Mouse (Mus musculus) embryonic facial prominence, embryonic 12.5 days (tissue): Measurements from ENCODE around the gene Upp2. TPM values are rescaled to one million over a fixed set of nuclear protein-coding genes. Genes with fewer than 3 reads are reported as not detected.
A peak's percentile ranks its signal among the peaks of the same experiment; 100 is the strongest.

ENCODE experiments used
- ATAC-seq: fragments of 200-750 bp; cut with Nextera tagmentation; 2 replicates; pipeline ENCODE4 v1.8.0; 2017; ENCODE audit not compliant: insufficient number of reproducible peaks, insufficient read depth, low FRiP score, low TSS enrichment
- H3K27ac ChIP-seq: fragments of 300-500 bp; sonication (generic); 2 replicates; pipeline ENCODE4 v1.5.1; 2016; ENCODE audit warnings: mild to moderate bottlenecking
- H3K27me3 ChIP-seq: fragments of 300-500 bp; sonication (generic); 2 replicates; pipeline ENCODE4 v1.6.1; 2016; ENCODE audit warnings: mild to moderate bottlenecking, moderate library complexity
- H3K36me3 ChIP-seq: fragments of 300-500 bp; sonication (generic); 2 replicates; pipeline ENCODE4 v1.6.1; 2016; ENCODE audit warnings: mild to moderate bottlenecking
- H3K4me1 ChIP-seq: fragments of 300-500 bp; sonication (generic); 2 replicates; pipeline ENCODE4 v1.6.1; 2016
- H3K4me2 ChIP-seq: fragments of 300-500 bp; sonication (generic); replicated peaks from 2 replicates; pipeline ENCODE4 v1.6.1; 2016; ENCODE audit warnings: mild to moderate bottlenecking, moderate library complexity
- H3K4me3 ChIP-seq: fragments of 300-500 bp; sonication (generic); 2 replicates; pipeline ENCODE4 v1.5.1; 2016; ENCODE audit warnings: mild to moderate bottlenecking
- H3K9ac ChIP-seq: fragments of 300-500 bp; sonication (generic); 2 replicates; pipeline ENCODE4 v1.6.1; 2016; ENCODE audit warnings: mild to moderate bottlenecking, moderate library complexity
- H3K9me3 ChIP-seq: fragments of 300-500 bp; sonication (generic); 2 replicates; pipeline ENCODE4 v1.6.1; 2016; ENCODE audit warnings: mild to moderate bottlenecking, moderate library complexity
- WGBS: fragments of 180-500 bp; shearing (Covaris S2); methylation state at CpG from one replicate; pipeline ENCODE4 v1.1.7; 2016; 5-methylcytosine and 5-hydroxymethylcytosine counted together
- polyA plus RNA-seq: library from polyadenylated mRNA; unstranded; fragments of >200 nt; fragmentation: Nextera tagmentation; extraction: Ambion mirVana; gene quantifications from 2 replicates; pipeline ENCODE4 v1.2.1, GENCODE M21; 2016

Upp2 gene
- 10.8 and 12.9 TPM in 2 replicates for polyA plus RNA-seq

GRCm38 (mm10) chr2:58567066-58567810, at the start of gene Upp2, which contains the start of gene Acvr1:
Gene Upp2, plus strand, starts transcription at chr2:58567298.
Gene Acvr1, minus strand, starts transcription at chr2:58567157.
- peak within 1 kb of the TSS; percentile 61 for H3K4me2 ChIP-seq
- no peaks in the 10 kb centered on the region for H3K36me3 ChIP-seq
- H3K27me3 ChIP-seq = no peaks in the 10 kb centered on the region
- WGBS = under 1% methylated on average over 52 of the region's 80 CpGs
- ATAC-seq = peak; percentile 87
- H3K4me3 ChIP-seq = peak within 1 kb of the TSS; percentile 91
- peak within 1 kb of the TSS; percentile 90 for H3K9ac ChIP-seq
- H3K4me1 ChIP-seq = peaks cover 30% of the 10 kb centered on the region
- H3K27ac ChIP-seq = peak within 1 kb of the TSS; percentile 98
- H3K9me3 ChIP-seq = no peaks in the 10 kb centered on the region

- Histone ChIP-seq H3K4me1 (peaks cover 16% of the 10 kb centered on the region), H3K9me3 (no peaks in the 10 kb centered on the region), H3K4me2 (no peak overlapping the region), H3K4me3 (no peak overlapping the region), H3K36me3 (no peaks in the 10 kb centered on the region), H3K9ac (no peak overlapping the region), H3K27ac (no peak overlapping the region), H3K27me3 (no peaks in the 10 kb centered on the region)
- 90% methylated on average over 1 of the region's 1 CpGs for WGBS
- ATAC-seq = no peak
Observed at GRCm38 (mm10) chr2:58518517-58518916, 48.6 kb upstream of the Upp2 start.

- Histone ChIP-seq H3K36me3 (no peaks in the 10 kb centered on the region), H3K9me3 (no peaks in the 10 kb centered on the region), H3K27me3 (no peaks in the 10 kb centered on the region), H3K9ac (no peak overlapping the region), H3K4me2 (no peak overlapping the region), H3K4me1 (peaks cover 16% of the 10 kb centered on the region), H3K4me3 (no peak overlapping the region), H3K27ac (no peak overlapping the region)
- ATAC-seq = no peak
- 95% methylated on average over 9 of the region's 9 CpGs for WGBS
Observed at GRCm38 (mm10) chr2:58520727-58521126, 46.4 kb upstream of the Upp2 start.

GRCm38 (mm10) chr2:58521621-58522020, 45.5 kb upstream of the Upp2 start:
- H3K27me3 ChIP-seq = no peaks in the 10 kb centered on the region
- no peaks in the 10 kb centered on the region for H3K36me3 ChIP-seq
- no peaks in the 10 kb centered on the region for H3K9me3 ChIP-seq
- no peak overlapping the region for H3K4me3 ChIP-seq
- ATAC-seq = no peak
- H3K4me2 ChIP-seq = no peak overlapping the region
- 91% methylated on average over 6 of the region's 6 CpGs for WGBS
- no peak overlapping the region for H3K9ac ChIP-seq
- H3K4me1 ChIP-seq = peaks cover 13% of the 10 kb centered on the region
- no peak overlapping the region for H3K27ac ChIP-seq

- H3K4me2 ChIP-seq = no peak overlapping the region
- 76% methylated on average over 12 of the region's 12 CpGs for WGBS
- ATAC-seq = no peak
Observed at GRCm38 (mm10) chr2:58523097-58523496, 44.0 kb upstream of the Upp2 start.

GRCm38 (mm10) chr2:58523894-58524293, 43.2 kb upstream of the Upp2 start:
- WGBS = 90% methylated on average over 5 of the region's 5 CpGs
- Histone ChIP-seq H3K9me3 (no peaks in the 10 kb centered on the region), H3K27ac (no peak overlapping the region), H3K27me3 (no peaks in the 10 kb centered on the region), H3K4me3 (no peak overlapping the region), H3K4me1 (peaks cover 9% of the 10 kb centered on the region), H3K9ac (no peak overlapping the region), H3K4me2 (no peak overlapping the region), H3K36me3 (no peaks in the 10 kb centered on the region)
- no peak for ATAC-seq

More at GRCm38 (mm10) chr2:58523097-58523496, 44.0 kb upstream of the Upp2 start:
- Histone ChIP-seq H3K9ac (no peak overlapping the region), H3K27me3 (no peaks in the 10 kb centered on the region), H3K9me3 (no peaks in the 10 kb centered on the region), H3K4me1 (peaks cover 9% of the 10 kb centered on the region), H3K27ac (no peak overlapping the region), H3K4me3 (no peak overlapping the region), H3K36me3 (no peaks in the 10 kb centered on the region)

- no peak for ATAC-seq
- no peak overlapping the region for H3K9ac ChIP-seq
Observed at GRCm38 (mm10) chr2:58524356-58524755, 42.7 kb upstream of the Upp2 start.

GRCm38 (mm10) chr2:58527786-58528185, 39.3 kb upstream of the Upp2 start:
- H3K4me3 ChIP-seq = no peak overlapping the region
- no peaks in the 10 kb centered on the region for H3K9me3 ChIP-seq
- H3K36me3 ChIP-seq = no peaks in the 10 kb centered on the region
- H3K4me1 ChIP-seq = peaks cover 28% of the 10 kb centered on the region
- H3K9ac ChIP-seq = no peak overlapping the region
- no peak for ATAC-seq
- H3K4me2 ChIP-seq = no peak overlapping the region
- no peak overlapping the region for H3K27ac ChIP-seq
- H3K27me3 ChIP-seq = no peaks in the 10 kb centered on the region
- WGBS = 86% methylated on average over 3 of the region's 3 CpGs

More at GRCm38 (mm10) chr2:58524356-58524755, 42.7 kb upstream of the Upp2 start:
- no peak overlapping the region for H3K27ac ChIP-seq
- H3K4me2 ChIP-seq = no peak overlapping the region
- H3K27me3 ChIP-seq = no peaks in the 10 kb centered on the region
- H3K4me3 ChIP-seq = no peak overlapping the region
- no peaks in the 10 kb centered on the region for H3K36me3 ChIP-seq
- peaks cover 11% of the 10 kb centered on the region for H3K4me1 ChIP-seq
- 86% methylated on average over 6 of the region's 6 CpGs for WGBS
- no peaks in the 10 kb centered on the region for H3K9me3 ChIP-seq

GRCm38 (mm10) chr2:58529384-58529783, 37.7 kb upstream of the Upp2 start:
- Histone ChIP-seq H3K9ac (no peak overlapping the region), H3K4me2 (no peak overlapping the region), H3K27ac (peak overlapping the region; percentile 41; the same call in 1 of the 2 replicates), H3K4me1 (peaks cover 39% of the 10 kb centered on the region), H3K4me3 (no peak overlapping the region), H3K36me3 (no peaks in the 10 kb centered on the region), H3K27me3 (no peaks in the 10 kb centered on the region), H3K9me3 (no peaks in the 10 kb centered on the region)
- WGBS = 71% methylated on average over 5 of the region's 5 CpGs
- ATAC-seq = no peak

GRCm38 (mm10) chr2:58529860-58530440, 37.1 kb upstream of the Upp2 start:
- no peak for ATAC-seq
- H3K4me1 ChIP-seq = peaks cover 44% of the 10 kb centered on the region
- H3K27ac ChIP-seq = no peak overlapping the region
- no peak overlapping the region for H3K4me3 ChIP-seq
- H3K36me3 ChIP-seq = no peaks in the 10 kb centered on the region
- H3K27me3 ChIP-seq = no peaks in the 10 kb centered on the region
- no peak overlapping the region for H3K4me2 ChIP-seq
- no peak overlapping the region for H3K9ac ChIP-seq
- 47% methylated on average over 7 of the region's 7 CpGs for WGBS
- H3K9me3 ChIP-seq = no peaks in the 10 kb centered on the region

GRCm38 (mm10) chr2:58530521-58530920, 36.6 kb upstream of the Upp2 start:
- no peaks in the 10 kb centered on the region for H3K9me3 ChIP-seq
- no peak overlapping the region for H3K4me3 ChIP-seq
- no peak for ATAC-seq
- H3K4me2 ChIP-seq = no peak overlapping the region
- no peak overlapping the region for H3K27ac ChIP-seq
- H3K27me3 ChIP-seq = no peaks in the 10 kb centered on the region
- peaks cover 44% of the 10 kb centered on the region for H3K4me1 ChIP-seq
- WGBS = 83% methylated on average over 4 of the region's 4 CpGs
- H3K36me3 ChIP-seq = no peaks in the 10 kb centered on the region
- H3K9ac ChIP-seq = no peak overlapping the region

- 16% methylated on average over 10 of the region's 10 CpGs for WGBS
- peak; percentile 22; the same call in 1 of the 2 replicates for ATAC-seq
- 0 out of 2 replicates have a peak, but pooled peaks cover 2% of the 10 kb centered on the region for H3K36me3 ChIP-seq
- no peaks in the 10 kb centered on the region for H3K9me3 ChIP-seq
- no peaks in the 10 kb centered on the region for H3K27me3 ChIP-seq
- peak overlapping the region; percentile 64 for H3K27ac ChIP-seq
- H3K4me2 ChIP-seq = peak overlapping the region; percentile 26
- H3K4me1 ChIP-seq = peaks cover 44% of the 10 kb centered on the region
- H3K4me3 ChIP-seq = no peak overlapping the region
- H3K9ac ChIP-seq = no peak overlapping the region
Observed at GRCm38 (mm10) chr2:58532260-58532850, 34.7 kb upstream of the Upp2 start.
